Mouse (Mus musculus): ENCODE data around the gene Defb25. TPM values are rescaled to one million over a fixed set of nuclear protein-coding genes. Genes with fewer than 3 reads are reported as not detected.
A peak's percentile ranks its signal among the peaks of the same experiment; 100 is the strongest.
"Not testable (repeated sequence)": the region's sequence is repeated elsewhere in the genome, so short reads cannot be mapped to it uniquely, and the experiment has no call there.

Gene Defb25
- polyA plus RNA-seq (2012; rRNA removed): 0.78 and 0.95 TPM in 2 replicates

DNA sequence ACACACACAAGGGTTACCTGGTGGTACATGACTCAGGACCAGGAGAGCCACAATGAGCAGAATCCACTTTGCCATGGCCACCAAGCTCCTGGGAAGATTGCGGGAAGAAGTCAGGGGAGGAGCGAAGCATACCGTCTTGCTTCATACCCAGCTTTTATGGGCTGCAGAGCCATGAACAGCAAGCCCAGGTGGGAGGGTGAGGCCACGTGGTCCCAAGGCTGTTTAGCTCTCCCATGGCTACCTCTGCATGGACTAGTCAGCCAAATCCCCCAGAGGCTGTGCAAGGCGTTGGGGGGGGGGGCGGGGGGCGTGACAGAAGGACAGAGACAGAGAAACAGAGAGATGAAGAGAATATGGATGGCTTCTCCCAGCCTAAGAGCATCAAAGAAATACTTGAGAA, at the start of gene Defb25:
Gene Defb25 (minus strand): TSS at position 101 of the 400 bp plus-strand sequence.
- DNase-seq (ENCODE audit: low spot score): no peak

DNA sequence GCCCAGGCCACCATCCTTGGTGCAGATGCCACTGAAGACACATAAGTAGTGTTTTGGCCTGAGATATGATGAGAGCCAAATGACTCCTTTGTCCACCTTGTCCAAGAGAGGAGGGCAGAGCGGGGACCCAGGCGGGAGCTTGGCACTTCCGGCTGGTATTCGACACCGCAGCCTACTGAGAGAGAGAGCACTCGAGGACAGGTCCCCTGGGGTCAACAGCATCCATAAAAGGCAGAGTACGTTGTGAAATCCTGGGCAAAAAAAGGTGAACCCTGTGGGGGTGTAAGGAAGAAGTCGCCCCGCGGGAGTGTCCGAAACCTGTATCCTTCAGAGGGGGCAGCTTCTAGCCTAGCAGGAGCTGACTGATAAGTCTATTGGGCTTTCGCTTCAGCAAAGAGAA, 49.3 kb upstream of the Defb25 start:
- DNase-seq (ENCODE audit: low spot score): no peak

DNA sequence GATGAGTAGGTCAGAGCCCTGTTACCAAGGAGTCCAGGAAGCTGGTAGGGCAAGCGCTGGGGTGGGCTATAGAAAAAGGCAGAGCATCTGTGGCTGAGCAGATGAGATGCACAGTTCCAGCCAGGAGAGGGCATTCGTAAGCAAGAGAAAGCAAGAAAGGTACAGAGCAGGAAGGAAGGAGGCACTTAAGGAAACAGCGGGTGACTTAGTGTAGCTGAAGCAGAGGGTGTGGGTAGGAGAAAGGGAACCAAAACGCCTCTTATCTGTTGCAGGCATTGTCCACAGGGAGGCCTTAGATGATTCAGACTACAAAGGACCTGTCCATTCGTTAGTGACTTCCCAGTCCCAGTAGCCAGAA, 48.8 kb upstream of the Defb25 start:
- DNase-seq (ENCODE audit: low spot score): no peak

DNA sequence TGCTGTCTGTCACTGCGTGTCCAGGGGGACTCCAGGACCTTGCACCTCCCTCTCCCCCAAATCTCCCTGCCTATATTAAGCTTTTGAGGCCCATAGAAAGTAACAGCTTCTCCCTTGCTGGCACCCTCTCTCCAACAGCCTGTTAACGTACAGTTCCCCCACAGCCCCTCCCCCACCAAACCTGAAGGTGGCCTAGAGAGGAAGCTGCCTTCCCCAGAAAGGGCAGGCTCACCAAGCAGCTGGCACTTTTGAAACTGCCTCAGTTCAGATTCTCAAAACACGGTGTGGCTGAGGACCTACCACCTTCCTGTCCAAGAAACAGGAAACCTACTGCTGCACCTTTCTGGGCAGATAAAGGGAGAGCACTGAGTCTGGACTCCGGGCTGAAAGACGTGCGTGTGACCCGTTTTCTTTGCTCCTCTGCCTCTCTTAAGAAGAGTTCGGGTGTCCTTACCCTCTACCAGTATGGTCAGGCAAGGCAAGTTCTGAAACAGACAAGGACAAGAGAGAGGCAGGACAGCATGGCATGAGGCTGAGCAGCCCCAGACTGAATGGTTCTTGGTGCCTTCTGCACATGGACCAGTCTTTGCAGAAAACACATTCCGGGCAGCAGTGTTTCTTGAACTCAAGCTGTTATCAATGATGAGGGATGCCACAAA, 48.3 kb upstream of the Defb25 start:
- no peak for DNase-seq (ENCODE audit: low spot score)

DNA sequence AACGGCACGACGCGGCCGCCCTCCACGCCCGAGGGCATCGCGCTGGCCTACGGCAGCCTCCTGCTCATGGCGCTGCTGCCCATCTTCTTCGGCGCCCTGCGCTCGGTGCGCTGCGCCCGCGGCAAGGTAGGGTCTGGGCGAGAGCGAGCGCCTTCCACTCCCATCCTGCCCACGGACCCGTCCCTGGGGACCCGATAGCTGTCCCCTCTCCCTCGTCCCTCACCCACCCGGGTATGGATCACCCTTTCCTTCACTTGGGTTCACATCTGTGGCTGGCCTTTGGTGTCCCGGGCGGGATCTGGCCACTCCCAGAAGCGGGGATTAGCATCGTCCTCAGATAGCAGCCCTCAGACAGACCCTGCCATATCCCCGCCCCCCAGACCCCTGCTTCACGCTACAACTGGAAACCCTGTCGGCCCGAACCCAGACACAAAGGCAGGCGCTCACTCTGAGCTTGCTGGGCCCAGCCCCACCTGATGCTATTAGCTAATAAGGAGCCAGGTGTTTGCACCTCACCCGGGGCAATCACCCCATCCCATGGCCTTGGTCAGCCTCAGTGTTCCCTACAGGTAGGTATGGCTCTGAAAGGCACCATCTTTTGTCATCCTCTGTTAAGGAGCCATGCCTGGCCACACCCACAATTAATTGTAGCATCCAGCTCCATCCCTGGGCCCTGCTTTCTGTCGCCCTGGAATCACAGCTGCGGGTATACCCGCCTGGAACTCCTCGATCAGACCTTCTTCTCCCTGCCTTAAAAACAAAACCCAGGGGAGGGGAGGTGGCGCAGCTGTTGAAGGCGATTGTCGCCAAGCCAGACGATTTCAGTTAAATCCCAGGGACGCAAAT, 47.0 kb upstream of the Defb25 start:
- no peak for DNase-seq (ENCODE audit: low spot score)

DNA sequence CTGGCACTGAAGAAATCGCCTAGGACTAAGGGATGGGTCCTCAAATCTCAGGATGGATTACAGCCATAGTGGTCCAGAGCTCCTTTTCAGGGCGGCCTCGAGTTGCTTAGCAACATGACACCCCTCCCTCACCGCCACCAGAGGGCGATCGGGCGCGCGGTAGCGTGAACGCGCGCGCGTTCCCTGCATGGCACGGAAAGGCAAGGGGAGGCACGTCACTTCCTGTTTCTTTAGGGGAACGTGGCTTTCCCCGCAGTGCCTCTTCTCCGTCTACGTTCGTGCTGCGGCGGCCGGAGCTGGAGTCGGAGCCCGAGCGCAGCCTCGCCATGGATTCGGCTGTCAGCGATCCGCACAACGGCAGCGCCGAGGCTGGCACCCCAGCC, 46.4 kb upstream of the Defb25 start, which contains the start of gene H13:
Gene H13 (plus strand): TSS at position 206 of the 383 bp plus-strand sequence.
- peak; percentile 84 for DNase-seq (ENCODE audit: low spot score)

DNA sequence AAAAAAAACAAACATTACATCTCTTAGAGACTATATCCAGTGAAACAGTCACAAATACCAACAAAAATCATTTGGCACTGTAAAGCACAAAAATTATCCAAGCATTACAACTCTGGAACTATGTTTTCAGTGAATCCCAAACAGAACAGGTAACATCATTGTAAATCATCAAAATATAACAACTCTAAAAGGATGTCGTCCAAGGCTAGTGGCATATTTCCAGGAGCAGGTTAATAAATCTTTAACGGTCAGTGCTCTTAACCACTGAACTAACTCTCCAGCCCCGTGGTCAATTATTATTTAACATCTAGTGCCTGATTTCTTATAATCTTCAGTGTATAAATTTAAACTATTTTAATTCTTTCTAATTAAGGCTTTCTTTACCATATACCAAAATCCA, 43.3 kb upstream of the Defb25 start:
- not testable (repeated sequence) for DNase-seq (ENCODE audit: low spot score)

DNA sequence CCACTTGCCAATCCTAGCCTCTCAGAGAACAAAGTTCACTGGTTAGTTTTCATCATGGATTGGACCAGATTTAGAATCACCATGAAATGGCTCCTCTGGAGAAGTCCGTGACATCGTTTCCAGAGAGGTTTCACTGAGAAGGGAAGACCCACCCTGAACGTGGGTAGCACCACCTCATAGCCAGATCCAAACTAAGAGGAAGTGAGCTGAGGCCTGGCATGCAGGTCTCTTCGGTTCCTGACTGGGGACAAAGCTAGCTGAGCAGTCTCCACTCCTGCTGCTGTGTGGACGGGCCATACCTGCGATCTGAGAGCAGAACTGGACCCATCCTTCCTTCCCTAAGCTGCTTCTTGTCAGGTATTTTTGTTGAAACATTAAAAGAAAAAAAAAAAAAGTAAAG, 38.3 kb upstream of the Defb25 start:
- no peak for DNase-seq (ENCODE audit: low spot score)

DNA sequence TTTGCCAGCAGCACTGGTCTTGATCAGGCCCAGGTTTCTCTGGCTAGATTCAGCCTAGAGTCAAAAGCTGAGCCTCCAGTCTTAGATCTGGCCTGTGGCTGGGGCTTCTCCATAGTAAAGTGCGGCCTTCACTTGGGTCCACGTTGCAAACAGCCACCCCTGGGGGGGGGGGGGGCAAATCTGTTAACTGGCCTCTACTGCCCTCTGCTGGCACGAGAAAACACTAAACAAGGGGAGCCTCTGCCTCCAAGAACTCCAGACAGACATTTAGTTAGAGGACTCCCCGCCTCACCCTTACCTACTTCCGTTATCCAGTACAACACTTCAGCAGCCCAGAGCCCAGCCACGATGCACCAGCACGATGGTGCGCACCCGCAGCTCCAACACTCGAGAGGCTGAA, 34.5 kb upstream of the Defb25 start:
- DNase-seq (ENCODE audit: low spot score): no peak

DNA sequence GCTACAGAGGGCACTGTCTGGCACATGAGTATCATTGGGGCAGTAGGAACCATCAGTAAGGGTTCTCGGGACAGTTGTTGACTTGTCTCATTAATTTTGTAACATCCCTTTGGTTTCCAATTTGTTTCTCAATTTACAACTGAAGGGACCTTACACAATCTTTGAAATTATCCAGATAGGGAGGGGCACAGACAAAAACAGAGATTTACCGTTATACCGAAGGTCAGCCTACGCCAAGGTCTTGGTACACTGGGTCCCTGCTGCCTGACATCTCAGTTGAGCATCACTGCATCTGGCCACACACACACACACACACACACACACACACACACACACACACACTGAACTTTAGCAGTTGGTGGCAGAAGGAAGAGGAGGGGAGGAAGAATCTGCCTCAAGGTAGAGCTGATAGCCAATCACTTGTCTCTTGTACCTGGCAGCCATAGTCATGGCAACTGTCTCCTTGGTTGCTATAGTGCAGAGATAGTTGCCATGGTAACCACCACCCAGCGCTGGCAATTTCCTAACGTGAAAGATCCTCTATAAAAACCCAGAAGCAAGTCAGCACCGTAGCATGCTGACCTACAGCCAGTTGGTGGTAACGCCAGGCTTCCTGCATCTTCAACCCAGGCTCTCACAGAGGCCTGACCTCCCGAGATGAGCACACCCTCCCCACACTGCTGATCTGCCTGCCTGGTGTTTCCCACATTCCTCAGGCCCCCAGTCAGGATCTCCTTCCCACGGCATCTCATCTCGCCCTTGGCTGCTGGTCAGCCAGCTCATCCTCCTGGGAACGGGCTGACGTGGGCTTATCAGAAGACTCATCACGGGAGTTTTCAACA, 31.2 kb upstream of the Defb25 start:
- DNase-seq (ENCODE audit: low spot score): no peak

DNA sequence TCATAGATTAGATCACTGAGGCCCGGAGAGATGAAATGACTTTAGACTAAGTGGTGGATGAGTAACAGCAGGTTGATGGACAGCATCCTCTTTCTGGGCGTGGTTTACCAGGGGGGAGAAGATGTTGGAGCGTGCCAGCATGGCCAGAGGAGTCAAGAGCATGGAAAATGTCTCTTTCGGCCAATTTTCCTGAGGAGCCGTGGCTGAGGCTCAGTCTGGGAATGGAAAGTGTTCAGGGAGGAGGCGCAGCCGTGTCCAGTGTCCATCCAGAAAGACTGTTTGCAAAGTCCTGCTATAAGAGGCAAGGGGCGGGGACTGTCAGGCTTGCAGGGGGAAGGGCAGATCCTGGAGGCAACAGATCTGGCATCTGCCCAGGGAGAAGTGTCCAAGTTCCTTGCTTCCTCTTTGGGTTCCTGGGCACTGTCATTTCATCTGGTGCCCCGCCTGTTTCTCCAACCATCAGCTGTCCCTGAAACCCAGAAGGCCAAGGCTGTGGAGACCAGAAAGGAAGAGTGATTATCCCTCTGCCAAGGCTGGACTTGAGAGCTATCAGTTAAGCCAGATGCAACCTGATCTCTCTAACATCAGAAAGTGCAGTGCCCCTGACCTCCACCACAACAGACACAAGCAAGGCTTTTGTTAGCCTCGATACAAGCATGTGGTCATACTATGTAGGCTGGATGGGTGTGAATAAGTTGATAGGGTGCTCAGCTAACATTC, 30.2 kb upstream of the Defb25 start:
- DNase-seq (ENCODE audit: low spot score): no peak

DNA sequence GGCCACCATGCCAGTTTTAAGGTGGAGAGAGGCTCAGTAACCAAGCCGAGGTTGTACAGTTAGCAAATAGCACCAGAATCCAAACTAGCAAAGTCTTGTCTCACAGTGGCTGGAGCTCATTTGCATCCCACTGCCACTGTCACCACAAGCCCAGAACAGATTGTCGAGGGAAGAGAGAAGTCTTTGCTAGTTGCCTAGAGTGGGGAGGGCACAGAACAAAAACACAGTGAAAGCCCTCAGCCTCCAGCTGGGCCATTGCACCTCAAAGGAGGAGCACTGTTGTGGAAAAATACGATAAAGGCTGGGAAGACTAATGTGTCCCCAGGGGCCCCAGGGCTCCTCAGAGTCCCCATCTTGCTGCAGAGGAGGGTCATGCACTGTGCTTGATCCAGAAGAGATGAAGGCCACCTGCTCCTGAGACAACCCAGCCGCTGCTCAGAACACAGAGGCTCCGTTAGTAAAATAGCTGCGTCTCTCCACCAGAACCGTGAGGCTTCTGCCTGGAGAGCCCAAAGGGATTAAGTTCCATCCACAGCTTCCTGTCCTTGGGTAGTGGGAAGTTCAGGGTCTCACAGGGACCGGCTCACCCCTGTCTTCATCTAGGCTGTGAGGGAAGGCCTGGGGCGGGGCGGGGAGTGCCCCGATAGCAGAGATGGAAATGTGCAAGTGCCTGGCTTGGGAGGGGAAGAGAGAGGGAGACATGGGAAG, 16.7 kb upstream of the Defb25 start:
- DNase-seq (ENCODE audit: low spot score): no peak

DNA sequence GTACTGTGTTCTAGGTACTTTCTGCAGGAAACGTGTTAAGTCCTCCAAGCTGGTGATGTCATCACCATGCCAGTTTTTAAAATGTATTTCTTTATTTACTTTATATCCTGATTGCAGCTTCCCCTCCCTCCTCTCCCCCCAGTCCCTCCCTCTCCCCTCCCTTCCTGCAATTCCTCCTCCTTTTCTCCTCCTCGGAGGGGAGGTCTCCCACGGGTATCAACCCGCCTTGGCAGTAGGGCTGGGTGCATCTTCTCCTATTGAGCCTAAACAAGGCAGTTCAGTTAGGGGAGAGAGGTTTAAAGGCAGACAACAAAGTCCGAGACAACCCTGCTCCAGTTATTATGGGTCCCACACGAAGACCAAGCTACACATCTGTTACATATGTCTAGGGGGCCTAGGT, 16.0 kb upstream of the Defb25 start:
- DNase-seq (ENCODE audit: low spot score): no peak

DNA sequence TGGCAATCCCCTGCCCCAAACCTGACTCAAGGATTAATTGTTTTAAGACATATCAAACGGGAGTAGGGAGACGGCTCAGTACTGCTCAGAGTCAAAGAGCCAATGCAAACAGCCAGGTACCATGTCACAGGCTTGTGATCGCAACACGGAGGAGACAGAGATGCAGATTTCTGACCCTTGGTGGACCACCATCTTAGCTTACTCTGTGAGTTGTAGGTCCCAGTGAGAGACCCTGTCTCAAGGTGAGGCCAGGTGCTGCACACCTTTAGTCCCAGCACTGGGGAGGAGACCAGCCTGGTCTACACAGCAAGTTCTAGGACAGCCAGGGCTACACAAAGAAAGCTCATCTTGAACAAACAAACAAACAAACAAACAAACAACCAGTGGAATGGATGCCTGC, 14.5 kb upstream of the Defb25 start:
- DNase-seq (ENCODE audit: low spot score): no peak

DNA sequence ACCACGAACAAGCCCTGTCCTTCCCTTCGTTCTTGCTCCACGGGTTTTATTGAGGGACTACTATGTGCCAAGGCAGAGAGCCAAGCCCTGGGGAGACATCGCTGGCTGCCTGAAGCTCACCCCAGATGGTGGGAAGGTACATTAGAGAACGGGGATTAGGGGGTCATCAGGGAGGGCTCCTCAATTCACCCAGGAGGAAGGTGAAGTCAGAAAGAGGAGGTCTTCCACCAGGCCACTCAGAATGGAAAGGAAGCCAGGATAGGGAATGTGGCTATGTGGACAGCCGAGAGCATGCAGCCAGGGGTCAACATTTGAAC, 14.1 kb upstream of the Defb25 start:
- DNase-seq (ENCODE audit: low spot score): no peak

DNA sequence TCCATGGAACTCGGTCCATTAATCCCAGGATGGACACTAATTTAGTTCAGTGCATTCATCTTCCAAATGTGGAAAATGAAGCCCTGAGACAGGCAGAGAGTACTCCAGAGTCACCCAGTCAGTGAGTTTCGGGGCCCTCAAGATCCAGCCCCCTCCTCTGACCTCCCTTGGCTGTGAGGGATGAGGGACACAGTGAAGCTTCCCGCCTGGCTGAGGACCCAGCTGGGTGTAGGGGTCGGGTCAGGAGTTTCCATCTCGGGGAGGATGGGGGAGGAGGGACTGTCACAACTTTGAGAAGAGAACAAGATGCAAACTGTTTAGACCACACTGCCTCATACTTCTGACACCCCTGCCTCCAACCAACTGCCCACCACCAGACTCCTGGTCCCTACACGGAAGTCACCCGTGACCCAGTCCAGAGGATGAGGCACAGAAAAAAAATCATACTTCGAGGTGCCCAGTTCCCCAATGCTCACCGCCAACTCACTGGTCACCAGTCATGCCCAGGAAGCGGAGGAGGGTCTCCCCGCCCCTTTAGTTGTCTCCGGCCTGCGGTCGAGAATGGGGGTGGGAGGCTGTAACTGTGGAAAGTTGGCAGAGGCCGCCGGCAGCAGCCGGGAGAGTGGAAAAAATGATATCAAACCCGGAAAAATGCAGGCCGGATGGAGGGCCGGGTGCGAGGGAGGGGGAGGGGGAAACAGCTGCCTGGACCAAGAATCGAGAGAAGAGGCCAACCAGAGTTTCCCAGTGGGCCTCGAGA, 13.6 kb upstream of the Defb25 start:
- DNase-seq (ENCODE audit: low spot score): no peak

DNA sequence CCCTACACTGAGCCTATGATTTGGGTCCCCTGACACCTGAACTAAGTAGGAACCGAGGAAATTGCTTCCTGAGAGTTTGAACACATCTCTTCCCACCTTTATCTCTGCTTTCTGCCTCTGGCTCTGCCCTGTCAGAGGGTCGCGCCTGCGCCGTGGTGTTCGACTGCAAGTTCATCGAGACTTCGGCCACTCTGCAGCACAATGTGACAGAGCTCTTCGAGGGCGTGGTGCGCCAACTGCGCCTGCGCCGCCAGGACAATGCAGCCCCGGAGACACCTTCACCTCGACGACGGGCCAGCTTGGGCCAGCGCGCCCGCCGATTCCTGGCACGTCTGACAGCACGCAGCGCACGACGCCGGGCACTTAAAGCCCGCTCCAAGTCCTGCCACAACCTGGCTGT, 11.5 kb upstream of the Defb25 start:
- no peak for DNase-seq (ENCODE audit: low spot score)

DNA sequence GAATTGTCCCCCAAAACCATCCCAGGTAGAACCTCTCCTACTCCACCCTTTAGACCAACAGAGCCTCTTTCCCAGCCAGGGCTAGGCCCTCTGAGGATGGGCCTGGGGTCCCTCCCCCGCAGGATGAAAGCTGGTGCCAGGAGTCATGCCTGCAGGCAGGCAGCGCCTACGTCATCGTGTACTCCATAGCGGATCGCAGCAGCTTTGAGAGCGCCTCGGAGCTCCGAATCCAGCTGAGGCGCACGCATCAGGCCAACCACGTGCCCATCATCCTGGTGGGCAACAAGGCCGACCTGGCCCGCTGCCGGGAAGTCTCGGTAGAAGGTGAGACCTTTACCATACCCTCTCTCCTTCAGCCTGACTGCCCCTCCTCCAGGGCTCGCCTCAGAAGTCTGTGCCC, 10.5 kb upstream of the Defb25 start:
- DNase-seq (ENCODE audit: low spot score): no peak

DNA sequence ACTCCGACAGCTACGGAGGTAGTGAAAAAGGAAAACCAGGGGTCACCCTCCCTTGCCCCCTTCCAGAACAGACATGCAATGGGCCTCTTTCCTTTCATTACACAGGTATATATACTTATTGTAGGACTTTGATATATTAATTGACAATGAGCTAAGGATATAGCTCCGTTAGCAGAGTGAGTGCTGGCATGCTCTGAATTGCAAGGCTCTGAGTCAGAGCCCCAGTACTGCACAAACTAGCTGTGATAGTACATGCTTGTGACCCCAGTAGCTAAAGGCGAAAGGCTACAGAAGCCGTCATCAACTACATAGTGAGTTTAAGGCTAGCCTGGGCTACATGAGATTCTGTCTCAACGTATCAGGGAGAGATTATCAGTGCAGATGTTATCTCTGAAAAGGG, 7.1 kb upstream of the Defb25 start:
- no peak for DNase-seq (ENCODE audit: low spot score)

DNA sequence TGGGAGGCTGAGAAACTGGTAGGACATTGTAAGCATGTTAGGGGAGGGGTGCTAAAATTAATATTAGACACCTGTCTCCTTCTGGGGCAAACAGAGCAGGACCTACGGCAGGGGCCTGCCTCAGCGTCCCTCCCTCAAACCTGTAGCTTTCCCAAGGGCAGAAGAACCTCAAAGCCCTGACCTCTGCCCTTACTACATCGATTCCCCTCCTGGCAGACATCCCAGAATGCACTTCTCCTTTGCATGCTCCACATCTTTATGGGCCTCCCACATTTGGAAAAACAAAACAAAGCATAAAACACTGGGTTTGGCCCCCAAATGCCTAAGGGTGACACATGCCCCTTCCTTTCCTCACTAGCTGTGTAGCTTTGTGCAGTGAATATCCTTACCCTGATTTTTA, 6.4 kb upstream of the Defb25 start:
- DNase-seq (ENCODE audit: low spot score): no peak

DNA sequence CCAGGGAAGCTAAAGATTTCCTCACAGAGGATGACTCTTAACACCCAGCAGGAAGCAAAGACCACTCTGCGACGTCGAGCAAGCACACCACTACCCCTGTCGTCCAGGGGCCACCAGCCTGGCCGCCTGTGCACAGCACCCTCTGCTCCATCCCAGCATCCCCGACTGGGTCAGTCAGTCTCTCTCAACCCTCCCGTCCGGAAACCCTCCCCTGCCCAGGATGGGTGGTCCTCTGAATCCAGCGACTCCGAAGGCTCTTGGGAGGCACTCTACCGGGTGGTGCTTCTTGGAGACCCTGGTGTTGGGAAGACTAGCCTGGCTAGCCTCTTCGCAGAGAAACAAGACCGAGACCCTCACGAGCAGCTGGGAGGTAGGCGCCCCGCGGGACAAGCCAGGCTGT, 5.2 kb upstream of the Defb25 start:
- DNase-seq (ENCODE audit: low spot score): no peak

Measured in urinary bladder, adult 2 months (tissue).